In genomic region chr3:108830493-108830892, GRCm38 (mm10) we compare ENCODE assay signal across 10 mouse cellular contexts. TPM values are rescaled to one million over a fixed set of nuclear protein-coding genes. Genes with fewer than 3 reads are reported as not detected.
A peak's percentile ranks its signal among the peaks of the same experiment; 100 is the strongest.
DNase-seq lines count a peak whose midpoint lies in the region; ATAC-seq and TF ChIP-seq lines count a peak whose summit lies in the region.
"Had no signal": no experiment of that assay in that cellular context is flagged by ENCODE, and none has a peak within 500 bp of the region (broad histone marks: within the 10 kb centered on the region; RNA-seq: fewer than 3 reads in every experiment).

No protein-coding gene starts in this region.

- WGBS in embryonic facial prominence, embryonic 10.5 days, result 82% methylated on average over 11 of the region's 11 CpGs
- WGBS in intestine, embryonic 16.5 days, result 71% methylated on average over 11 of the region's 11 CpGs
- WGBS in lung, postnatal 0 days, result 59% methylated on average over 11 of the region's 11 CpGs

- no peaks in the 10 kb centered on the region for H3K9me3 ChIP-seq in E14TG2a.4 (ENCODE audit: low read length)
- no peaks in the 10 kb centered on the region for H3K9me3 ChIP-seq in embryonic facial prominence, embryonic 10.5 days
- H3K9me3 ChIP-seq in intestine, embryonic 16.5 days (ENCODE audit: control insufficient read depth, low read length), result no peaks in the 10 kb centered on the region
- H3K9me3 ChIP-seq in lung, postnatal 0 days (ENCODE audit: low read length), result no peaks in the 10 kb centered on the region
- H3K9me3 ChIP-seq: forebrain, embryonic 12.5 days had no signal

- H3K4me1 ChIP-seq in E14TG2a.4 (replicated peaks; ENCODE audit: low read depth, low read length), result peaks cover 14% of the 10 kb centered on the region
- no peaks in the 10 kb centered on the region for H3K4me1 ChIP-seq in embryonic facial prominence, embryonic 10.5 days
- no peaks in the 10 kb centered on the region; the same call in 1 of the 2 replicates for H3K4me1 ChIP-seq in intestine, embryonic 16.5 days (ENCODE audit: control insufficient read depth, insufficient read depth, low read length)
- H3K4me1 ChIP-seq in lung, postnatal 0 days (ENCODE audit: insufficient read depth, low read depth, low read length), result 0 out of 2 replicates have a peak, but pooled peaks cover 3% of the 10 kb centered on the region
- H3K4me1 ChIP-seq: forebrain, embryonic 12.5 days had no signal

- H3K9ac ChIP-seq in intestine, embryonic 16.5 days (ENCODE audit: low read depth, low read length), result no peak overlapping the region
- H3K9ac ChIP-seq in lung, postnatal 0 days (replicated peaks; ENCODE audit: low read depth), result no peak overlapping the region
- H3K9ac ChIP-seq: forebrain, embryonic 12.5 days had no signal

- peak; percentile 25 for DNase-seq in embryonic facial prominence, embryonic 10.5 days (ENCODE audit: low spot score)
- peak; percentile 87 for DNase-seq in lung, postnatal 0 days (ENCODE audit: low spot score)
- no peak for DNase-seq in cerebellum, adult 11-12 months
- DNase-seq in cerebellum, postnatal 14 days, result no peak
- no peak for DNase-seq in right cerebral cortex, postnatal 14 days
- DNase-seq: cerebellum, adult 9-10 months had no signal

- peaks cover 14% of the 10 kb centered on the region for H3K36me3 ChIP-seq in E14TG2a.4 (ENCODE audit: insufficient read depth, low read length)
- H3K36me3 ChIP-seq in embryonic facial prominence, embryonic 10.5 days (replicated peaks), result peaks cover 33% of the 10 kb centered on the region
- H3K36me3 ChIP-seq in intestine, embryonic 16.5 days (ENCODE audit: control insufficient read depth, insufficient read depth, low read length), result no peaks in the 10 kb centered on the region
- H3K36me3 ChIP-seq in lung, postnatal 0 days (ENCODE audit: insufficient read depth, low read length), result peaks cover 3% of the 10 kb centered on the region; the same call in 1 of the 2 replicates

- no peak for TF ChIP-seq CTCF in E14TG2a.4 (conservative IDR thresholded peaks at IDR 0.05; ENCODE audit: low read length)
- TF ChIP-seq CTCF in lung, postnatal 0 days (IDR thresholded peaks at IDR 0.05), result no peak

- H3K4me2 ChIP-seq in intestine, embryonic 16.5 days (ENCODE audit: low read depth, low read length), result no peak overlapping the region
- H3K4me2 ChIP-seq in lung, postnatal 0 days (replicated peaks; ENCODE audit: low read depth, low read length), result no peak overlapping the region
- H3K4me2 ChIP-seq: forebrain, embryonic 12.5 days had no signal

- 0 out of 2 replicates have a peak overlapping the region, but pooled peaks have one; percentile 24 for H3K4me3 ChIP-seq in E14TG2a.4 (replicated peaks; ENCODE audit: low read length)
- no peak overlapping the region for H3K4me3 ChIP-seq in embryonic facial prominence, embryonic 10.5 days
- no peak overlapping the region for H3K4me3 ChIP-seq in intestine, embryonic 16.5 days (ENCODE audit: low read length)
- no peak overlapping the region for H3K4me3 ChIP-seq in lung, postnatal 0 days (ENCODE audit: low read depth, low read length)
- H3K4me3 ChIP-seq: forebrain, embryonic 12.5 days had no signal

- peak; percentile 47; the same call in 1 of the 2 replicates for TF ChIP-seq EP300 in lung, postnatal 0 days (IDR thresholded peaks at IDR 0.05)

- H3K27me3 ChIP-seq in E14TG2a.4 (ENCODE audit: insufficient read depth, low read length), result no peaks in the 10 kb centered on the region
- no peaks in the 10 kb centered on the region for H3K27me3 ChIP-seq in embryonic facial prominence, embryonic 10.5 days (replicated peaks; ENCODE audit: low read depth, poor library complexity, severe bottlenecking)
- no peaks in the 10 kb centered on the region for H3K27me3 ChIP-seq in intestine, embryonic 16.5 days (replicated peaks; ENCODE audit: control insufficient read depth, insufficient read depth, low read length)
- H3K27me3 ChIP-seq in lung, postnatal 0 days (replicated peaks; ENCODE audit: insufficient read depth, low read length), result no peaks in the 10 kb centered on the region
- H3K27me3 ChIP-seq: forebrain, embryonic 12.5 days had no signal

- ATAC-seq in intestine, embryonic 16.5 days, result peak; percentile 97
- peak; percentile 97 for ATAC-seq in lung, postnatal 0 days

- no peak overlapping the region for H3K27ac ChIP-seq in embryonic facial prominence, embryonic 10.5 days (replicated peaks)
- H3K27ac ChIP-seq in intestine, embryonic 16.5 days (ENCODE audit: low read length), result no peak overlapping the region; the same call in 1 of the 2 replicates
- peak overlapping the region; percentile 29; the same call in 1 of the 2 replicates for H3K27ac ChIP-seq in lung, postnatal 0 days (ENCODE audit: low read length)
- H3K27ac ChIP-seq: forebrain, embryonic 12.5 days had no signal

RNA-seq across cellular contexts. Expression of gene Stxbp3, which starts 9.8 kb away (rescaled TPM):
- polyA plus RNA-seq in embryonic facial prominence, embryonic 10.5 days (2016; fragmentation: Nextera tagmentation; extraction: Ambion mirVana), result 22.4 and 23.1 TPM in 2 replicates
- 49.6 and 52.1 TPM in 2 replicates for polyA plus RNA-seq in intestine, embryonic 16.5 days (2015; fragmentation: Nextera tagmentation; extraction: Ambion mirVana)
- polyA plus RNA-seq in lung, postnatal 0 days (2015; fragmentation: Nextera tagmentation; extraction: Ambion mirVana), result 58.1 and 60.6 TPM in 2 replicates

RNA-seq across cellular contexts. Expression of gene Fndc7, which starts 59.3 kb away (rescaled TPM):
- polyA plus RNA-seq in embryonic facial prominence, embryonic 10.5 days (2016; fragmentation: Nextera tagmentation; extraction: Ambion mirVana), result 0.34 TPM in 1 of 2 replicates, not detected in the other
- polyA plus RNA-seq in intestine, embryonic 16.5 days (2015; fragmentation: Nextera tagmentation; extraction: Ambion mirVana), result 0.11 and 0.47 TPM in 2 replicates
- 1.7 and 1.9 TPM in 2 replicates for polyA plus RNA-seq in lung, postnatal 0 days (2015; fragmentation: Nextera tagmentation; extraction: Ambion mirVana)
- polyA plus RNA-seq: forebrain, embryonic 12.5 days; stomach, embryonic 14.5 days had no signal

Comparison
In these comparisons a context has a peak if more than half of its experiments do, and no peak if none do; other contexts are left out.
1. DNase-seq: peak in embryonic facial prominence, embryonic 10.5 days (single experiment) and lung, postnatal 0 days (single experiment); none in cerebellum, adult 11-12 months (single experiment), cerebellum, postnatal 14 days (0 of 2) and right cerebral cortex, postnatal 14 days (single experiment).